Mouse (Mus musculus) ES-Bruce4 (cell line): ENCODE measurements around the gene Fam102a. TPM values are rescaled to one million over a fixed set of nuclear protein-coding genes. Genes with fewer than 3 reads are reported as not detected.
A peak's percentile ranks its signal among the peaks of the same experiment; 100 is the strongest.

Experiments
- H3K27ac ChIP-seq: 2 replicates; pipeline ENCODE4 v1.5.1; 2012; ENCODE audit warnings: low read length, inconsistent platforms; ENCODE audit not compliant: insufficient read depth
- H3K27me3 ChIP-seq: 2 replicates; pipeline ENCODE4 v1.6.1; 2012; ENCODE audit warnings: mild to moderate bottlenecking, low read length, inconsistent platforms; ENCODE audit not compliant: control insufficient read depth, poor library complexity, insufficient read depth, severe bottlenecking
- H3K36me3 ChIP-seq: 2 replicates; pipeline ENCODE4 v1.6.1; 2012; ENCODE audit warnings: inconsistent platforms, mild to moderate bottlenecking, low read length, moderate library complexity; ENCODE audit not compliant: control insufficient read depth, poor library complexity, insufficient read depth, severe bottlenecking
- H3K4me1 ChIP-seq: one replicate; pipeline ENCODE4 v1.8.1; 2011; ENCODE audit warnings: low read length; ENCODE audit not compliant: control insufficient read depth, insufficient read depth
- H3K4me3 ChIP-seq: 2 replicates; pipeline ENCODE4 v1.5.1; 2011; ENCODE audit warnings: low read depth, mild to moderate bottlenecking, low read length
- H3K9ac ChIP-seq: 2 replicates; pipeline ENCODE4 v1.6.1; 2012; ENCODE audit warnings: low read depth, mild to moderate bottlenecking, inconsistent platforms; ENCODE audit not compliant: poor library complexity, severe bottlenecking
- H3K9me3 ChIP-seq: replicated peaks from 2 replicates; pipeline ENCODE4 v1.6.1; 2012; ENCODE audit warnings: mild to moderate bottlenecking, low read length, inconsistent platforms; ENCODE audit not compliant: control insufficient read depth, poor library complexity, insufficient read depth, severe bottlenecking
- CTCF ChIP-seq: IDR thresholded peaks from one replicate; pipeline ENCODE4 v1.8.1; 2011; ENCODE audit warnings: low read depth, low read length
- EP300 ChIP-seq: IDR thresholded peaks from 2 replicates; pipeline ENCODE4 v1.6.1; 2011; ENCODE audit warnings: low read depth, low read length; ENCODE audit not compliant: insufficient read depth
- POLR2A ChIP-seq: IDR thresholded peaks from one replicate; pipeline ENCODE4 v1.8.1; 2011; ENCODE audit warnings: low read length; ENCODE audit not compliant: insufficient read depth
- polyA plus RNA-seq: library from polyadenylated mRNA; stranded (reverse); fragments of >200 nt; gene quantifications from 2 replicates; pipeline ENCODE4 v1.2.4, GENCODE M21; 2011; ENCODE audit warnings: low read depth; ENCODE audit not compliant: missing spikeins, insufficient read depth, insufficient read length

Fam102a gene
- polyA plus RNA-seq, 1 experiment: 12.2 TPM

- Histone ChIP-seq H3K27ac (peak overlapping the region; percentile 87), H3K36me3 (no peaks in the 10 kb centered on the region), H3K27me3 (no peaks in the 10 kb centered on the region), H3K9ac (peak overlapping the region; percentile 66), H3K4me3 (peak overlapping the region; percentile 79), H3K9me3 (no peaks in the 10 kb centered on the region), H3K4me1 (peaks cover 7% of the 10 kb centered on the region)
- TF ChIP-seq POLR2A: peak; percentile 14
- TF ChIP-seq CTCF: no peak
Measured at GRCm38 (mm10) chr2:32534061-32534732, 935 bp upstream of the Fam102a start.

- H3K36me3 ChIP-seq: no peaks in the 10 kb centered on the region
- no peaks in the 10 kb centered on the region for H3K9me3 ChIP-seq
- peak overlapping the region; percentile 68 for H3K9ac ChIP-seq
- H3K27ac ChIP-seq: peak overlapping the region; percentile 35
- no peak for TF ChIP-seq CTCF
- TF ChIP-seq POLR2A: no peak
- TF ChIP-seq EP300: no peak
- no peaks in the 10 kb centered on the region for H3K27me3 ChIP-seq
- peak overlapping the region; percentile 74 for H3K4me3 ChIP-seq
- H3K4me1 ChIP-seq: peaks cover 9% of the 10 kb centered on the region
Measured at GRCm38 (mm10) chr2:32535501-32535991, 414 bp downstream of the Fam102a start.

- TF ChIP-seq CTCF (no peak), POLR2A (no peak), EP300 (no peak)
- Histone ChIP-seq H3K4me1 (peaks cover 9% of the 10 kb centered on the region), H3K9me3 (no peaks in the 10 kb centered on the region), H3K27ac (no peak overlapping the region), H3K4me3 (peak overlapping the region; percentile 74), H3K27me3 (no peaks in the 10 kb centered on the region), H3K9ac (peak overlapping the region; percentile 68), H3K36me3 (no peaks in the 10 kb centered on the region)
Measured at GRCm38 (mm10) chr2:32536086-32536633, 1.0 kb downstream of the Fam102a start.

- H3K27ac ChIP-seq: no peak overlapping the region
- H3K4me3 ChIP-seq: peak overlapping the region; percentile 74
- TF ChIP-seq CTCF (no peak), EP300 (0 out of 2 replicates have a peak, but pooled peaks have one; percentile 56)
- no peaks in the 10 kb centered on the region for H3K36me3 ChIP-seq
- 0 out of 2 replicates have a peak overlapping the region, but pooled peaks have one; percentile 9 for H3K9ac ChIP-seq
- no peaks in the 10 kb centered on the region for H3K27me3 ChIP-seq
- H3K4me1 ChIP-seq: peaks cover 9% of the 10 kb centered on the region
- no peaks in the 10 kb centered on the region for H3K9me3 ChIP-seq
Measured at GRCm38 (mm10) chr2:32536634-32537359, 1.7 kb downstream of the Fam102a start.

GRCm38 (mm10) chr2:32537360-32537905, 2.3 kb downstream of the Fam102a start:
- peak overlapping the region; percentile 21 for H3K4me3 ChIP-seq
- H3K27ac ChIP-seq: no peak overlapping the region
- no peaks in the 10 kb centered on the region for H3K27me3 ChIP-seq
- TF ChIP-seq POLR2A (no peak), CTCF (no peak), EP300 (no peak)
- 0 out of 2 replicates have a peak overlapping the region, but pooled peaks have one; percentile 9 for H3K9ac ChIP-seq
- H3K4me1 ChIP-seq: peaks cover 9% of the 10 kb centered on the region
- H3K9me3 ChIP-seq: no peaks in the 10 kb centered on the region
- H3K36me3 ChIP-seq: no peaks in the 10 kb centered on the region

GRCm38 (mm10) chr2:32537941-32538340, 2.8 kb downstream of the Fam102a start:
- Histone ChIP-seq H3K4me1 (peaks cover 9% of the 10 kb centered on the region), H3K4me3 (no peak overlapping the region), H3K9me3 (no peaks in the 10 kb centered on the region), H3K36me3 (no peaks in the 10 kb centered on the region), H3K27ac (no peak overlapping the region), H3K27me3 (no peaks in the 10 kb centered on the region), H3K9ac (no peak overlapping the region; the same call in 1 of the 2 replicates)
- TF ChIP-seq CTCF (no peak), EP300 (no peak), POLR2A (no peak)
